Mouse (Mus musculus) embryonic fibroblast, embryonic 13.5 days (primary cell): ENCODE data around the gene Car5a.

Experiments used
- CTCF ChIP-seq: IDR thresholded peaks from 2 replicates; pipeline ENCODE4 v1.5.1; 2011; ENCODE audit warnings: mild to moderate bottlenecking, control low read depth, low read length, moderate library complexity, borderline replicate concordance; ENCODE audit not compliant: insufficient read depth
- POLR2A ChIP-seq: IDR thresholded peaks from 2 replicates; pipeline ENCODE4 v1.6.1; 2011; ENCODE audit warnings: low read depth, mild to moderate bottlenecking, control low read depth, low read length, moderate library complexity

GRCm38 (mm10) chr8:121977819-121978590 lies 33.3 kb upstream of the Car5a start:
- TF ChIP-seq CTCF = peak; percentile 47; the same call in 1 of the 2 replicates
- no peak for TF ChIP-seq POLR2A
